Mouse (Mus musculus): ENCODE data around the gene Hspe1.
"Not testable (repeated sequence)": the region's sequence is repeated elsewhere in the genome, so short reads cannot be mapped to it uniquely, and the experiment has no call there.

Hspe1 gene

DNA sequence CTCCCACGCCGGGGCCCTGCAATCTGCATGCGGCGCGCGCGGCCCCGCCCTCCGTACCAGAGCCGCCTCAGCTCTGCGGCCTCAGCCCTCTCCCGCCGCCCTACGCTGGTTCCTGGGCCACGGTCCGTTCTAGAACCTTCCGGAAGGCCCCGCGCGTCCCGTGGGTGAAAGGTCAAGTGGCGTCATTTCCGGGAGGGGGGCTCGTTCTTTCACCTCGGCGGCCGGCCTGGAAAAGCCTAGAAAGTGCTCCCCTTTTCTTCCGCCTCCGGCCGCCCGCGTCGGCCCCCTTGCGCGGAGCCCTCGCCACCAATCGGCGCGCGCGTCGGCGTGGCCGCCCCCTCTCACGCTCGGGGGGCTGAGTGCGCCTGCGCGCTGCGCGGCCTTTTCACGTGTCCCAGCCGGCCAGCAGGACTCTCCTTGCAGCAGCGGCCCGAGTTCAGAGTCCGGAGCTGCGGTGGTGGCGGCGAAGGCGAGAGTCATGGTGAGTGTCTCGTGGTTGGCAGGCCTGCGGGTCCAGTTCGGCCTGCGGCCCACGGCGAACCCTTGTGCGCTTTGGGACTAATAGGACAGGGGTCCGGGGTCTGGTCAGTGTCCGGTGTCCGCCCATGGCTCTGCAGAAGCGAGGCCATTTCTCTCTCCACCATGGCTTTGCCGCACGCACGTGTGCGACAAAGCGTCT lies at the start of gene Hspe1, which contains the start of gene Hspd1:
Hspe1 (plus strand) TSS at position 201 of the 679 bp plus-strand sequence.
Hspd1 (minus strand) TSS at position 312 of the 679 bp plus-strand sequence.
- DNase-seq: peak; percentile 99

DNA sequence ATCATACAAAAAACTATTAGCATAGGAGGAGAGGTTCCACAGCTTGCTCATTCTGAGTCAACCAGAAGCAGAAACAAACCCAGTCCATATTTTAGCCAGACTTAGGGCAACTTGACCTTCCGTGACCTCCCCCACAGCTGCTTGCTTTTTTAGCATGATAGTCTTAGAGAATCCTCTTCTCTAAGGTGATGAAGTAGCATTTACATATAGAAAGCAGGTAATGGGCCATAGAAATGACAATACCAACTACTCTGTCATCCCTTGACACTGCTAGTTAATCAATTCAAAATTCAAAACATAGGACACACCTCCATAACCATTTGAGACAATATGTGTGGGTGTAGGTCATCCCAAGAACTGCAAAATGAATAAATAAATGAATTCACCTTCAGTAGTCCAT lies 48.0 kb upstream of the Hspe1 start:
- DNase-seq: no peak

DNA sequence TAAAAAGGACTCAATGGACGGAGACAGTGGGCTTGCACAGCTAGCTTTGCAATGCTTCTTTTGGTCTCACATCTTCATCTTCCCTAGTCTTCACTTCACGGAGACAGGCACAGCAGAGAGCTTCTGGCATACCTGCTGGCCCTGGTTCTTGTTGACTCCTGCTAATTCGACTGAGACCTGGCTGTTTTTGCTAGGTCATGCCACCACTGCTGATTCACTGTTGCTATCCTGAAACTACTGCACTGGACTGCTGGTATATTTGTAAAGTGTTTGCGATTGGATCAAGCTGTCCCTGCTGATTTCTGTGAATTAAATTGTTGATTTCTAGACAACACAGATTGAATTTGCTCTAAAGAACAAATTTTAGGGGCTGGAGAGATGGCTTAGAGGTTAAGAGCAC lies 46.2 kb upstream of the Hspe1 start:
- no peak for DNase-seq

DNA sequence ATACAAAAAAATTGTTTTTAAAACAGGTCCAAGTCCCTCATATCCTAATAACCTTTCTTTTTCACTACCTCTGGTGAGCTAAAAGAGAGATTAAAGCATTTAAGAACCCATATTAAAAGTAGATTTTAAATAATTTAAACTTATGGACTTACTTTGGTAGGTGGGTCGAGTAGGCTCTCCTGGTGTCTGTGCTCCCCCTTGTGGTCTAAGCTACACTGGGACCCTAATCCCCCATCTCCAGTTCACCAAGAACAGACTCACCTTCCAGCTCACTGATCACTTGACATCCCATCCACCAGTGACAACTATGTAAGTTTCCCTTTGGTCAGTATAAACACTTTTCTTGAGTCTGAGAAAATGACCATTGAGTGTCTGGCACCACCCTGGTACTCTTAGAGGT lies 45.7 kb upstream of the Hspe1 start:
- DNase-seq: no peak

DNA sequence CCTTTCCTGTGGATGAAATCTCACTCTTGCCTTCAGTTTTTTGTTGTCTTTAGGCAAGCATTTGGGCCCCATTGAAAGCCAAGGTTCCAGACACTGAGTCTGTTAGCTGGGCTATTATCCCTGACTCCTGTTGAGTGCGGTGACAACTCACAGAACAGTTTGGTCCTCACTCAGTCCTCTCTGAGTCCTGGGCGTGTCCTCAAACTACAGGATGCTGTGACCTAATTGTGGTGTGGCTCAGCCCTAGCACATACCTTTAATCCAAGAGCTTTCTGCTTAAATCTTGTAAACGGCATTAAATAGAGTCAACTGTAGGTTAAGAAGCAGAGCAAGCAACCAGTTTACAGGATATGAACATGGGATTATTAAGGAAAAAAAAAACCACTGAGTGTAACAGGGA lies 44.8 kb upstream of the Hspe1 start:
- no peak for DNase-seq

DNA sequence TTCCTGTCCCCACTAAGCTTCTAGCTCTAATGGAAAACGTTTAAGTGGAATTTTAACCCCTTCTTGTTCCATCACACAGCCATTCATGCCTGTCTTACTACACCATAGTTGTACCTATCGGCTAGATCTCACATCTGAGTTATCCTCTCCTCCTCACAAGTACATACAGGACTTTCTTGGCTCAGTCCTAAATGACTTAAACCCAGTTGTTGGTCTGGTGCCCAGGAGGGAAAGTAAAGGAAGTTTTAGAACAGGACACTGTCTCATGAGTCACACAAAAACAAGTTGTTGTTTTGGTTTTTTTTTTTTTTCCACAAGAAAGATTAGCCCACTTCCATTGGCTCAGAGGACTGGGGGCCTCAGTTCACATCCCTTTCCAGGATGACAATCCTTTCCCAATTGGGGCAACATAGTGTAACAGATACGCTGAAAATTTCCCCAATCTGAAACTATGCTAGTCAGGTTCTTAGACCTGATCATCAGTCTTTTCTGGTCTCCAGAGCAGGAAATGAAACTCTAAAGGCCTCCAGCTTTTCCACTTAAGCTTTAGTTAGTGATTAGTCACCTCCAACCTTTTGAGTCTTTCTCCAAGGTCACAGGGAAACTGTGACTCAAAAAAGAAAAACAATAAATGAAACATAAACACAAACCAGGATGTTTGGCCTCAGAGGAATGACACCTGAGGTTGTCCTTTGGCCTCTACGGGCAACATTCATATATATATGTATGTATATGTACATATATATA lies 38.9 kb upstream of the Hspe1 start:
- no peak for DNase-seq

DNA sequence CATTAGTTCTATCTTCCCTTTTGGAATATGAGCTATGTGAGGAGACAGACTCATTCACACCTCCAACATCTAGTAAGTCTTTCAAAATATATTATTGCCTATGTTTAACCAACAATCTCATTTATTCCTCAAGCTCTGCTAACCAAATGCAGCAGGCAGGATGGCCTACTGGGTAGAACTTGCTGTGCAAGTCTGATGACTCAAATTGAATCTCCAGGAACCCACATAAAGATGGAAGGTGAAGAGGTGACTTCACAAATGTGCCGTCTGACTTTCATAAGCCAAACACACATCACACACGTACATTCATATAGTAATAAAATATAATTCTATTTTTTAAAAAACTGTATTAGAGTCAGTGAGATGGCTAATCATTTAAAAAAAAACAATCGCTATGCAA lies 36.3 kb upstream of the Hspe1 start:
- no peak for DNase-seq

DNA sequence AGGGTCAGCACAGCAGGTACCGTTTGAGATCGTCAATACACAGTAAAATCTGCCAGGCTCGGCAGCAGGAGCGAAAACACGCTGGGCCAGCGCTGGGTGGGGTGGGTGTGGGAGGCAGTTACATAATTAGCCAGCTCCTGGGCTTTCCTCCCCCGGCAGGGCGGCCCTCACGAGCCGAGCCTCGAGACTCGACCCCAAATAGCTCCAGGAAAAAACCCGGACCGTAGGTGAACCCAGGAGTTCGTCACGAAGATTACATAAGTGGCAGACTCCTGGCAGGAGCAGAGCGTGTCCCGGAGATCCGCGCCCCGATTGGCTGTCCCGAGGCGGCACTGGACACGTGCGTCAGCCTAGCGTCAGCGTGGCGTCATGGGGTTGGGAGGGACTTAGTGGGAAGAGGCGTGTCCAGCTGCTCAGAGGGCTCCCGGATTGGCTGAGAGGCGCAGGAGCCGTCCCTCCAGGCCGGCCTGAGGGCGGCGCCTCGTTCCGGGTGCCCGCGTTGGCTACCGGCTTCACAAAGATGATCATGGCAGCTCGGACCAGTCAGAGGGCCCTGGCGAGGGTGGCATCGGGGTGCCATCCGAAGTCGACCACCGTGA lies 35.5 kb upstream of the Hspe1 start, which contains the start of gene Coq10b:
Coq10b (plus strand) TSS at position 416 of the 599 bp plus-strand sequence.
- DNase-seq: peak; percentile 100

DNA sequence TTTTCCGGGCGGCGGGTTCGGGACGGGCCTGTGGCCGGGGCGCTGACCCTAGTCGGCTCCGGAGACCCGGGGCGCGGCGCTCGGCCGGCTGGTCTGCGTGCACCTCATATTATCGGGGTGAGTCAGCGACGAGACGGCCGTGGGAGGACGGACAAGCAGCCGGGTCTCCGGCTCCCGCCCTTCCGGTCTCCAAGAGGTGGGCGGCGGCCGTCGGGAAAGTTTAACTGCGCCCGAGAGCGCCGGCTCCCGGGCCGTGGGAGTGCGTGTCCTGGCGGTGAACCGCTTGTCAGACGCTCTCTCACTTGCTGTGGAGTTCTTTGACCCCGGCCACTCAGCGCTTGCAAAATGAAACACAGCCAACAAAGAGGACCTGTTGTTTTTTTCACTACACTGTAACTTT lies 34.9 kb upstream of the Hspe1 start:
- DNase-seq: no peak

DNA sequence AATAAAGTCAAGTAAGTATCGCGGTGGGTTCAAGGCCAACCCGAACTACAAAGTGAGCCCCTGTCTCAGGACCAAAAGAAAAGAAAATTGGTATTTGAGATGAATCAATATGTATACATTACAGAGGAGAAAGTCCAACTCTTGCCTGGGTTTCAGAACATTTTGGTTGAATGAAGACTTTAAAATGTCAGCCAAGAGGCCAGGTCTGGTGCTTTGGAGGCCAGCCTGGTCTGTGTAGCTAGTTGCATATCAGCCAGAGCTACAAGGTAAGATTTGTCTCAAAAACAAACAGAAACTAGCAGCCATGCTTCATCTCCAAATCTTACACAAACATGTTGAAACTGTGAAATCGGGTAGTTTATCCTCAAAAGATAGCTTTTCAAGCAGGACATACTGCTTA lies 34.3 kb upstream of the Hspe1 start:
- DNase-seq: no peak

DNA sequence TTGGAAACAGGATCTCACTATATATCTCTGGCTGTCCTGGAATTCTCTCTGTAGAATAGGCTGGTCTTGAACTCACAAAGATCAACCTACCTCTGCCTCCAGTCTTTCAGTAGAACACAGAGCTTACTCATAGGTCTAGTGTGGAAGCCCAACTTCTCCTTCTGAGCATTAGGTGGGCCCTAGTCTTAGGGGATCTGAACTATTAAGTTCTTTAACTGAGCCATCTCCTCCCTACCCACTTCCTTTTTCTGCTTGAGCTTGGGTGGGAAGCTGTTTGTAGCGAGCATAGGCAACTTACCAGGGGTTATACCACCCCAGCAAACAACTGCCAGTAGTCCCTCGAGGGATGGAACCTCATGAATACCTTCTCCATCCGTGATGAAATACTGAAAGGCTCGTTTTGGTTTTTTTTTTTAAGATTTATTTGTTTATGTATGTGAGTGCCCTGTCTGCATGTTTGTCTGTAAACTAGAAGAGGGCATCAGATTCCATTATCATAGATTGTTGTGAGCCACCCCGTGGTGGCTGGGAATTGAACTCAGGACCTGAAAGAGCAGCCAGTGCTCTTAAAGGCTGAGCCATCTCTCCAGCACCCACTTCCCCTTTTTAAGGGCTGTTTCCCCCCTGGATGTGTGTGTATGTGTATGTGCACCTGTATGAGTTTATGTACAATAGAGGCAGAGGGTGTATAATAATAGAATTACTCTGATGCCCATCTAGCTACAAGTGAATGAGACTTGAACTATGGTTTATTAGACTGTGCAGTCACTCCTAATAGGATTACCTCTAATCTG lies 32.4 kb upstream of the Hspe1 start:
- DNase-seq: no peak

DNA sequence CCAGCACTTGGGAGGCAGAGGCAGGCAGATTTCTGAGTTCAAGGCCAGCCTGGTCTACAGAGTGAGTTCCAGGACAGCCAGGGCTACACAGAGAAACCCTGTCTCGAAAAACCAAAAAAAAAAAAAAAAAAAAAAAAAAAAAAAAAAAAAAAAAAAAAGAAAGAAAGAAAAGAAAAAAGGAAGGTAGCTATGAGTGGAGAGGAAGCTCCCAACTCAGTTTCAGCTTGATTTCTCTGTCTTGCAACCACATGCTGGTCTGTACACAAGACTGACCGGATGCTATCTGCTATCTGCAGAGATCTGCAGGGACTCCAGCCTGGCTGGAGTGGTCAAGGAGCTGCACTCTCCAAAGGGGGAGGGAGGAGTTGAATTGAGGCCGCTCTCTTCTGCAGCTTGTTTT lies 29.5 kb upstream of the Hspe1 start:
- DNase-seq: not testable (repeated sequence)

DNA sequence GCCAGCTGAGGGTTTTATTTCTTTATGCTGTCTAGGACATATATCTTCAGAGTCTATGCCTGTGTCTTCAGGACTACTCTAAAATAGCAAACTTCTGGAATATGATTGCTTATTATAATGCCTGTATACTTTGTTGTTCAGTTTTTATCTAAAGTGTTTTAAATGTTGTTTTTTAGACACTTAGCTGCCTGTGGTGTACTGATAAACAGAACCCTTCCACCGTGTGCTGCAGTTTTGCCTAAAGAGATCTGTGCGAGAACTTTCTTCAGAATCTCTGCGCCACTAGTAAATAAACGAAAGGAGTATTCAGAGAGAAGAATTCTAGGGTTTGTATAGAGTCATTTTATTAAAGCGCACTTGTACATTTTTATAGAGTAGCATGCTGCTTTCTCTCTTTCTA lies 26.8 kb upstream of the Hspe1 start:
- DNase-seq: no peak

DNA sequence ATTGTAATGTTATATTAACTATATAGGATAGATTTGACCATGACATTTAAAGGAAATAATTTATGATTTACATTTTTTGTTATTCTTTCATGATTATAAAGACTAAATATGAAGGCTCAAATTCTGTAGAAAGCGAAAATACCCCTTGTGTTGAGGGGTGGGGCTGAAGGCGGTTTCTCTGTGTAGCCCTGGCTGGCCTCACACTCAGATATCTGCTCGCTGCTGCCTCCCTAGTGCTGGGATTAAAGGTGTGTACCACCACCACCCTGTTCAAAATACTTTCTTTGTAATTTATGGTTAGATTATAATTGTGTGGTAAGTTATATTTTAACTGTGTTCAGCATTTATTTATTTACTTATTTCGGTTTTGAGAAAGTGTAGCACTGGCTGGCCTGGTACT lies 26.2 kb upstream of the Hspe1 start:
- no peak for DNase-seq

DNA sequence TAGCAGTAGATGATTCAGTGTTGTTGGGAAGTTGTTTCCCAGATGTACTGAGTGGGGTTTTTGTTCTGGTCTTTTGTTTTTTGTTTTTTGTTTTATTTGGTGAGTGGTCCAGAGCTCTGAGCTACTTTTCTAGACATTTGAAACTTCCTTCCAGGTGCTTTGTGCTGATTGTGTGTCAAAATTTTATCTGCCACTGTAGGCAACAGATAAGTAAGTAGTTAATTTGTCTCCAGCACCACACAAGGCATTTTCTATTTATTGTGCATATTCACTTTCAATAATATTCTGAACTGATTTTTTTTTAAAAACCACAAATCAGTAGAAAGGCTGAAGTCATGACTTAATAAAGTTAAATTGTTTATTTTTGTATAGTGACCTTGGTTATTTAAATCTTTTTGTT lies 15.6 kb upstream of the Hspe1 start:
- DNase-seq: not testable (repeated sequence)

DNA sequence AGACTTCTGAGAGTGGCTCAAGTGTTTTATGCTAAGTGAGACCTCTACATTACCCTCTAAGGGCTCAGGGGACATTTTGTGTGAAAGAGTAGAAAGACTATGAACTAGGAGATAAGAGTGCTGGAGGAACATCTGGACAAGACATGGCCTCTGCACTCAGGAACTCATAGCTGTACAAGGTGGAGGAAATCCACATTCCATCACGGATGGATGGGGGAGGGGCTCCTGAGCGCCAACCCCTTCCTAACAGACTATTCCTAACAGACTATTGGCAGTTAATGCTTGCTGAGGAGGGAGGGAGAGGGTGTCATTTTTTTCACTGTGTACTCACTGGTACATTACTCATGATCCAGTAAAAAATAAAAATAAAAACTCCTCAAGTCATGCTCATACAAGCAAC lies 13.2 kb upstream of the Hspe1 start:
- no peak for DNase-seq

DNA sequence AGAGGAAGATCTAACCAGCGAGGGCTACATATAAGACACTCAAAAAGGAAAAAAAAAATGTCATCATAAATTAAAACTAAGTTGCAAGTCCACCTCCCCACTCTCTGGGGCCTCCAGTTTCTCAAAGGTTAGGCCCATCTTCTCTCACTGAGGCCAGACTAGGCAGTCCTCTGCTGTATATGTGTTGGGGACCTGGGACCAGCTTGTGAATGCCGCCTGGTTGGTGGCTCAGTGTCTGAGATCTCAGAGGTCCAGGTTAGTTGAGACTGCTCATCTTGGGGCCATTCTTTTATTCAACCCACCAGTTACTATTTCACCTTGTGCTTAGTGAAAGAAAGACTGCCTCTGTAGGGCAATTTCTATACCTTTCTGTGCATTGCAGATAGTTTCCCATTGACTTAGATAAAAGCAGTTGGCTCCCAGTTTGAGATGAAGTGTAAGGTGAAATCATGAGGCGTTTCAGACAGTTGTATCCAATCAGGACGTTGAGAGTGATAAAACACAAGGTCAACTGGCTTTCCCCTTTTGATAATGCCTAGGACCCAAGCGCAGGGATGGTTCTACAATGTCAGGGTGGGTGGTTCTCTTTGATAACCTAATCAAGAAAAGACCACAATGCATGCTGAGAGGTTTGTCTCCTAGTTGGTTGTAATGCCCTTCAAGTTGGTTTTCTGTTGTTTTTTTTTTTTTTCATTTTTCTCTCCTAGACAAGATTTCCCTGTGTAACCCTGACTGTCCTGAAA lies 12.1 kb upstream of the Hspe1 start:
- DNase-seq: no peak

DNA sequence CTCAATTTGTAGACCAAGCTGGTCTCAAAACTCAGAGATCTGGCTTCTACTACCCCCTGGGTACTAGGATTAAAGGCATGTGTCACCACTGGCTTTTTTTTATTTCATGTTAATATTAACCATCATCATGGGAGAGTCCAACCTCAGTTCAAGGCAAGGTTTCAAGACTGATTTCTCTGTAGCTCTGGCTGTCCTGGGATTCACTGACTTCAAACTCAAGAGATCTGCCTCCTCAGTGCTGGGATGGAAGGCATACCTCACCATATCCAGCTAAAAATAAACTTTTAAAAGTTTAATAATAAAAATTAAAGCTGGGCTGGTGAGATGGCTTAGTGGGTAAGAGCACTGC lies 11.6 kb upstream of the Hspe1 start:
- DNase-seq: no peak

DNA sequence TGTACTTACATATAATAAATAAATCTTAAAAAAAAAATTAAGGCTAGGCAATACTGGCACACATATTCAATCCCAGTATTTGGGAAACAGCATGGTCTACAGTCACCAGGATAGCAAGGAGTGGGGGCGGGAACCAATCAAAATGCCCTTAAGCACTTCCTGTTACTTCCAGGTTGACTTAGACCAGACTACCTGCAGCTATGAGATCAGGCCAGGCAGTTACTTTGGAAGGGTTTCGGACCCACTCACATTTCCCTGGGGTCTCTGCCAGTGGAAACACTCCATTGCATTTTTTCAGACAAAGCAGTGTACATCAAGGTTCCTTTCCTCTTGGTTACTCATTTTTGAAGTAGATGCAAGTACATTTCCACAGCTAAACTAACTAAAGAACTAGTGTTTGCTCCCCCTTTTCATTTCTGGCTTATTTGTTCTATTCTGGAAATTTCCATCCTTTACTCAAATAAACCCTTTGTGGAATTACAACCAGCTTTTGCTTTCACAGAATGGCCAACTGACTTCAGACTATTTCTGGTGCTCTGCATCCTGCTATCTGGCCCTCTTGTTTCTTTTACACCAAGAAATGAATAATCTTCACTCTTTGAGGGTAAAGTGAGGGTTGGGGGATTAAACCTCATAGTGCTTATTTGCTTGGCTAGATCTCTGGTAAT lies 10.9 kb upstream of the Hspe1 start:
- DNase-seq: no peak

DNA sequence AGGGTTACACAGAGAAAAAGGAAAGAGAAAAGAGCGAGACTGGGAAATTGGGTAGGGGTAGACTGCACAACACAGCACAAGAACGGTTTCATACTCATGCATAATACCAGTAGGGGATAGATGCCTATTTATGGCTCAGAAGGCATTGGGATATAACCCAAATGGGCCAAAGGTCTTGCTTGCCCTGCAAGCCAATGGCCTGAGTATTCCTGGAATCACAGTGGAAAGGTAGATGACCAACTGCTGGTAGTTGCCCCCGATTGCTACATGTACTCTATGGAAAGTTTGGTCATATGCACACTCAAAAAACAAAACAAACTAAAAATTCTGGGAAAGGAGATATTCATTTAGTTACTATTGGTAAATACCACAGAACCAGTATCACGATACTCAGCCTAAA lies 8.3 kb upstream of the Hspe1 start:
- no peak for DNase-seq

DNA sequence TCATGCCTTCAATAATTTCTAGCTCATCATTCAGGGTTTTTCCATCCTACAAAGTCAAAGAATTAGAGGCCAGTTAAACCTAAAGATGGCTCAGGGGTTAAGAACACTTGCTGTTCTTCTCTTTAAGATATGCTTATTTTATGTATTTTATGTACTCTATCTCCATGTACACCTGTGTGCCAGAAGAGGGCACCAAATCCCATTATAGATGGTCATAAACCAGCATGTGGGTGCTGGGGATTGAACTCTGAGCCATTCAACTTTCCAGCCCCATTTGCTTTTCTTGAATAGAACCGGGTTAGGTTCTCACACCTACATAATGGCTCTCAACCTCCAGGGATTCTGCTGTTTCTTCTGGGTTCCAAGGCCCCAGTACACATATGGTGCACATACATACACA lies 5.8 kb upstream of the Hspe1 start:
- no peak for DNase-seq

DNA sequence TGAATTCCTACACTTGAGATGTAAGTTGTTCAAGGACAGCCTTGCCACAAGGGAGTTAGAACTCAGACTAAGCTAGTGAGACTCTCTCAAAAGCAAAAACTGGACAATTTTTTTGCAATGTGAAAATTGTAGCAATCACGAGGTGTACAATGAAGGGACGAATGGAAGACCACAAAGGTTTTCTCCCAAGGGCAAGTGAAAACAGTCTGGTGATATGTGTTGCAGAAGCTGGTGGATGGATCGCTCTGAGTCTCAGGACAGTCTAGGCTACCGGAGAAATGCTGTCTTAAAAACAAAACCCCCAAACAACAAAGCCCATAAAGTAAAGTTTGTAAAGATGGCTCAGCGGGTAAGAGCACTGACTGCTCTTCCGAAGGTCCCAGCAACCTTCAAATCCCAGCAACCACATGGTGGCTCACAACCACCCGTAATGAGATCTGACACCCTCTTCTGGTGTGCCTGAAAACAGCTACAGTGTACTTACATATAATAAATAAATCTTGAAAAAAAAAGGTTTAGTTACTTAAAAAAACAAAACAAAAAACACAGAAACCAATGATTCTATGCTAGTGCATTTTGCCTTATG lies 2.1 kb upstream of the Hspe1 start:
- DNase-seq: no peak
